Comparison of ENCODE assay signal across 5 mouse cellular contexts in genomic region chr8:110645340-110645739, GRCm38 (mm10).
"Had no signal": no experiment of that assay in that cellular context is flagged by ENCODE, and none has a peak within 500 bp of the region (broad histone marks: within the 10 kb centered on the region; RNA-seq: fewer than 3 reads in every experiment).

No protein-coding gene starts in this region.

- H3K9ac ChIP-seq: limb, embryonic 12.5 days; liver, embryonic 15.5 days; midbrain, embryonic 13.5 days had no signal

- H3K4me1 ChIP-seq: limb, embryonic 12.5 days; liver, embryonic 15.5 days; midbrain, embryonic 13.5 days had no signal

- H3K4me2 ChIP-seq: limb, embryonic 12.5 days; liver, embryonic 15.5 days; midbrain, embryonic 13.5 days had no signal

- H3K27ac ChIP-seq: kidney, postnatal 0 days; layer of hippocampus, adult 2 months; limb, embryonic 12.5 days; liver, embryonic 15.5 days; midbrain, embryonic 13.5 days had no signal

- H3K27me3 ChIP-seq: limb, embryonic 12.5 days; liver, embryonic 15.5 days; midbrain, embryonic 13.5 days had no signal

- H3K9me3 ChIP-seq: limb, embryonic 12.5 days; liver, embryonic 15.5 days; midbrain, embryonic 13.5 days had no signal

- H3K4me3 ChIP-seq: layer of hippocampus, adult 2 months; limb, embryonic 12.5 days; liver, embryonic 15.5 days; midbrain, embryonic 13.5 days had no signal
